Mouse (Mus musculus) neural tube, embryonic 12.5 days (tissue): ENCODE measurements around the gene Olfr1123. TPM values are rescaled to one million over a fixed set of nuclear protein-coding genes. Genes with fewer than 3 reads are reported as not detected.
"Not testable (repeated sequence)": the region's sequence is repeated elsewhere in the genome, so short reads cannot be mapped to it uniquely, and the experiment has no call there.

ENCODE experiments used
- ATAC-seq: fragments of 200-750 bp; cut with Nextera tagmentation; 2 replicates; pipeline ENCODE4 v1.8.0; 2017; ENCODE audit warnings: low read depth, mild to moderate bottlenecking, moderate TSS enrichment, moderate library complexity; ENCODE audit not compliant: low FRiP score
- H3K27ac ChIP-seq: fragments of 300-500 bp; sonication (generic); 2 replicates; pipeline ENCODE4 v1.5.1; 2016
- H3K27me3 ChIP-seq: fragments of 300-500 bp; sonication (generic); replicated peaks from 2 replicates; pipeline ENCODE4 v1.6.1; 2016; ENCODE audit warnings: mild to moderate bottlenecking
- H3K36me3 ChIP-seq: fragments of 300-500 bp; sonication (generic); 2 replicates; pipeline ENCODE4 v1.6.1; 2016; ENCODE audit warnings: mild to moderate bottlenecking
- H3K4me1 ChIP-seq: fragments of 300-500 bp; sonication (generic); 2 replicates; pipeline ENCODE4 v1.6.1; 2016
- H3K4me2 ChIP-seq: fragments of 300-500 bp; sonication (generic); replicated peaks from 2 replicates; pipeline ENCODE4 v1.6.1; 2016; ENCODE audit warnings: mild to moderate bottlenecking
- H3K4me3 ChIP-seq: fragments of 300-500 bp; sonication (generic); 2 replicates; pipeline ENCODE4 v1.5.1; 2016
- H3K9ac ChIP-seq: fragments of 300-500 bp; sonication (generic); 2 replicates; pipeline ENCODE4 v1.6.1; 2016; ENCODE audit warnings: mild to moderate bottlenecking
- H3K9me3 ChIP-seq: fragments of 300-500 bp; sonication (generic); 2 replicates; pipeline ENCODE4 v1.6.1; 2016; ENCODE audit warnings: mild to moderate bottlenecking
- WGBS: fragments of 180-500 bp; shearing (Covaris S2); methylation state at CpG from one replicate; pipeline ENCODE4 v1.1.7; 2016; 5-methylcytosine and 5-hydroxymethylcytosine counted together
- polyA plus RNA-seq: library from polyadenylated mRNA; unstranded; fragments of >200 nt; fragmentation: Nextera tagmentation; extraction: Ambion mirVana; gene quantifications from 2 replicates; pipeline ENCODE4 v1.2.1, GENCODE M21; 2016

The Olfr1123 gene
- polyA plus RNA-seq: not detected in 2 replicates

DNA sequence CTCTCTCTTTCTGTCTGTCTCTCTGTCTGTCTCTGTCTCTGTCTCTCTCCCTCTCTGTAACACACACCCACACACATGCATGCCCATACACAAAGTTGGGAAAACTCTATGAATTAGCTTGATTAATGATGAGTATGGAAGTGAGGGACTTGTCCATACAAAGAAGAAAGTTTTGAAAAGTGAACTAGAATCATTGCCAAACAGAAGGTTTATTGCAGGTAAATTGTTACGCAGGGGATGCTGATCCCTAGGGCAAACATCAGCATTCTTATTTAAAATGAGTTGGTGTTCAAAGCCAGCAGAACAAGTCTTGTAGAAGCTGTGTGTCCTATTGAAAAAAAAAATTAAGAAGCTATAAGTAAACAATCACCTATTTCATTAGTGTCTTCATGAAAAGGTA, at the start of gene Olfr1123:
Olfr1123 (plus strand) TSS at position 301 of the 400 bp plus-strand sequence.
- H3K36me3 ChIP-seq: no peaks in the 10 kb centered on the region
- no peak for ATAC-seq
- WGBS: 97% methylated on average over 1 of the region's 1 CpGs
- no peaks in the 10 kb centered on the region for H3K27me3 ChIP-seq
- no peaks in the 10 kb centered on the region for H3K9me3 ChIP-seq
- H3K9ac ChIP-seq: no peak within 1 kb of the TSS
- H3K4me2 ChIP-seq: no peak within 1 kb of the TSS
- H3K27ac ChIP-seq: no peak within 1 kb of the TSS
- no peaks in the 10 kb centered on the region for H3K4me1 ChIP-seq
- no peak within 1 kb of the TSS for H3K4me3 ChIP-seq

DNA sequence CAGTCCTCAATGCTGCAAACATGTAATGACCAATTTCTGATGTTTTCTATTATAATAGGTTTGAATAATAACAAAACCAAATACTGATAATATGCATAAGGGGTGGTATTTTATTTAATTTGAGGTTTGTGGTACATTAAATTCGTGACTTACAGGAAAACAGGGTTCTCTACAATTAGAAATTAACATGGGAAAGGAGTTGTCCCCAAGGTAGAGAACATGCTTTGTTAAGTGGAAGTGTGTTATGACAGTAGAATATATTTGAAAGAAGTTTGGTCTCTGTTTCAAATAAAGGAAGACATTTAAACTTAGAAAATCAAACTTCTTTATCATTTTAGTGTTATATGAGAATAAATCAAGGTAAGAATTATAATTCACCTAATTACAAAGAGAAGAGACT, 46.8 kb upstream of the Olfr1123 start, which contains the start of gene Olfr1121:
Olfr1121 (plus strand) TSS at position 301 of the 400 bp plus-strand sequence.
- H3K27ac ChIP-seq: no peak within 1 kb of the TSS
- no peak within 1 kb of the TSS for H3K4me2 ChIP-seq
- H3K36me3 ChIP-seq: no peaks in the 10 kb centered on the region
- 39% methylated on average over 1 of the region's 1 CpGs for WGBS
- no peaks in the 10 kb centered on the region for H3K27me3 ChIP-seq
- H3K4me1 ChIP-seq: no peaks in the 10 kb centered on the region
- no peak within 1 kb of the TSS for H3K4me3 ChIP-seq
- H3K9ac ChIP-seq: no peak within 1 kb of the TSS
- H3K9me3 ChIP-seq: no peaks in the 10 kb centered on the region
- no peak for ATAC-seq

DNA sequence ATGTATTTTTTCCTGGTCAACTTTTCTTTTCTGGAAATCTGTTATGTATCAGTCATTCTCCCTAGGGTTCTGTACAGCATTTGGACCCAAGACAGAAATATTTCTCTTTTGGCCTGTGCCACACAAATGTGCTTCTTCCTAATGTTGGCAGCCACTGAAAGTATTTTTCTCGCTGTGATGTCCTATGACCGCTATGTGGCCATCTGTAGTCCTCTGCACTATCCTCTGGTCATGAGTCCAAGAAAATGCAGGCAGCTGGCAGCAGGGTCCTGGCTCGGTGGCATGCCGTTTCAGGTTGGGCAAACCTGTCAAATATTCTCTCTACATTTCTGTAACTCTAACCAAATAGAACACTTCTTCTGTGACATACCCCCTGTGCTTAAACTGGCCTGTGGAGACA, 44.7 kb upstream of the Olfr1123 start:
- WGBS: 90% methylated on average over 4 of the region's 4 CpGs
- H3K27ac ChIP-seq: no peak overlapping the region

DNA sequence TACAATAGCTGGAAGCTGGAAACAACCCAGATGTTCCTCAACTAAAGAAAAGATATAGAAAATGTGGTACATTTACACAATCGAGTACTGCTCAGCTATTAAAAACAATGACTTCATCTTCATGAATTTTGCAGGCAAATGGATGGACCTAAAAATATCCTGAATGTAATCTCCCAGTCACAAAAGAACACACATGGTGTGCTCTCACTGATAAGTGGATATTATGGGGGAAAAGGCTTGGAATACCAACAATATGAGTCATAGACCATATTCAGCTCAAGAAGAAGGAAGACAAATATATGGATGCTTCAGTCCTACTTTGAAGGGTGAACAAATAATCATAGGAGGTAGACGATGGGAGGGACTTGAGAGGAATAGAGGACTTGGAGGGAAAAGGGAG, 32.5 kb upstream of the Olfr1123 start:
- no peaks in the 10 kb centered on the region for H3K36me3 ChIP-seq
- H3K4me1 ChIP-seq: no peaks in the 10 kb centered on the region
- no peak overlapping the region for H3K4me2 ChIP-seq
- no peak for ATAC-seq
- H3K27ac ChIP-seq: no peak overlapping the region
- H3K9ac ChIP-seq: no peak overlapping the region
- no peak overlapping the region for H3K4me3 ChIP-seq
- WGBS: 80% methylated on average over 2 of the region's 2 CpGs
- no peaks in the 10 kb centered on the region for H3K9me3 ChIP-seq
- H3K27me3 ChIP-seq: no peaks in the 10 kb centered on the region

More for the DNA sequence above, 44.7 kb upstream of the Olfr1123 start:
- Histone ChIP-seq H3K4me2 (no peak overlapping the region), H3K4me1 (no peaks in the 10 kb centered on the region), H3K4me3 (no peak overlapping the region), H3K36me3 (no peaks in the 10 kb centered on the region), H3K27me3 (no peaks in the 10 kb centered on the region), H3K9ac (no peak overlapping the region), H3K9me3 (no peaks in the 10 kb centered on the region)
- no peak for ATAC-seq

DNA sequence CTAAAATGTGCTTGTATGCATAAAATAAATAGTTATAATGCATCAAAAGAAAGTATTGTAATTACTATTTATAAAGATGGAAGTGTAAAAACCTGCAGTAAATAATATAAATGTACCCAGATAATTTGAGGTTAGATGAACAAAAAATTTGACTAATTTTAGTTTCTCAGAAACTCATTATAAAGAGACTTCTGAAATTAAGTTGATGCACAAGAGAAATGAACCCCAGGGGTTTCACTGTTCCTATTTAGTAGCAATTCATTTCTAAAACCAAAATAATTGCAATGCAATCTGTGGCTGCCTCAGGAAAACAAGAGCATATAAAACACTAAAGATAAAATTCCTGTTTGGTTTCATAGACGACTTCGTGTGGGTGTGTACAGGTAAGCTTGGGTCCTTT, 30.9 kb upstream of the Olfr1123 start, which contains the start of gene Olfr1122:
Olfr1122 (plus strand) TSS at position 301 of the 400 bp plus-strand sequence.
- no peaks in the 10 kb centered on the region for H3K27me3 ChIP-seq
- no peaks in the 10 kb centered on the region for H3K4me1 ChIP-seq
- no peaks in the 10 kb centered on the region for H3K36me3 ChIP-seq
- H3K4me3 ChIP-seq: no peak within 1 kb of the TSS
- no peak within 1 kb of the TSS for H3K9ac ChIP-seq
- no peaks in the 10 kb centered on the region for H3K9me3 ChIP-seq
- H3K4me2 ChIP-seq: no peak within 1 kb of the TSS
- H3K27ac ChIP-seq: no peak within 1 kb of the TSS
- ATAC-seq: no peak
- 88% methylated on average over 2 of the region's 2 CpGs for WGBS

DNA sequence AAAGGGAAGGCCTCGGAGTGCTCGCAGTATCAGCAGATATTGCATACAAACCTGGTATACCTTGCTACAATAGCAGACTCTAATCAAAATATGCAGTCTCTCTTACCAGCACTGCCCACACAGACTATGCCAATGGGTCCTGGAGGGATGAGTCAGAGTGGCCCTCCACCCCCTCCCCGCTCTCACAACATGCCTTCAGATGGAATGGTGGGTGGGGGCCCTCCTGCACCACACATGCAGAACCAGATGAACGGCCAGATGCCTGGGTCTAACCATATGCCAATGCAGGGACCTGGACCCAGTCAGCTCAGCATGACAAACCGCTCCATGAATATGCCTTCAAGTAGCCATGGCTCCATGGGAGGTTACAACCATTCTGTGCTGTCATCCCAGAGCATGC, 22.8 kb upstream of the Olfr1123 start:
- H3K27me3 ChIP-seq, H3K27ac ChIP-seq, H3K4me3 ChIP-seq, H3K9me3 ChIP-seq, H3K4me2 ChIP-seq, H3K9ac ChIP-seq, ATAC-seq, H3K4me1 ChIP-seq, H3K36me3 ChIP-seq: not testable (repeated sequence)
- WGBS: 91% methylated on average over 5 of the region's 5 CpGs

DNA sequence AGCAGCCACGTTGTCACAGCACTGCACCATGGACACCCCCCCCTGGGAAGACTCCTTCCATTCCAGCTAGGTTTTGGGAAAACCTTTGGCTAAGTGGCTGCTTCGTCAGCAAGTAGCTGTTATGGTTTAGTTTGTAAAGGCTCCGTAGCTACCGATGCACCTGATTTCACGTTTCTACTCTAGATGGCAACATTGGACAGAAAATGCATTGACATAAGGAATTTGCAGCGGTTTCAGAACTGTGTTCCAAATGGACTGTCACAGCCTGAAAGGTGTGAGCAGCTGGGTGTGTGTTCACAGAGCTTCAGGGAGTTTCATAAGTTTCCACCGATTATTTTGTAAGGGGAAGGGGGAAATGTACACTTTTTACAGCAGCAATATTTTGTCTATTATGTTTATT, 21.7 kb upstream of the Olfr1123 start:
- H3K36me3 ChIP-seq, H3K4me2 ChIP-seq, H3K4me1 ChIP-seq, H3K27ac ChIP-seq, H3K27me3 ChIP-seq, H3K9me3 ChIP-seq, H3K9ac ChIP-seq, H3K4me3 ChIP-seq, ATAC-seq: not testable (repeated sequence)
- 83% methylated on average over 7 of the region's 7 CpGs for WGBS

DNA sequence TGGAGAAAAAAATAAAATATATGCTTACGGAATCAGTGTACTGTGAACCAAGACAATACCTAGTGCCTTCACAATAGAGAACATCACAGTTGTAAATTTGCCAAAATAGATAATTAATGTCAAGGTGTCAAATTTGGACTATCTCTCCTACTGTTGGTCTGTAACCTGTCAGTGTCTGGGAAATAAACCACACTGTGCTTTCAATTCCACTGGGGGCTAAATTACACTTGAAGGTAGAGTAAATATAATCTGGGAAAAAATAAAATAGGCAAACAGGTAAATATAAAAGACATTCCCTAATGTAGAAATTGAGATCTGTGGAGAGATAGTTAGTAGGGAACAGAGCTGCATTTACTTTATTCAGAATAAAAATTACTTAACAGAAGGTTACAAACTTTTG, 13.5 kb downstream of the Olfr1123 start, which contains the start of gene Olfr1124:
Olfr1124 (plus strand) TSS at position 301 of the 400 bp plus-strand sequence.
- no peak within 1 kb of the TSS for H3K9ac ChIP-seq
- no peaks in the 10 kb centered on the region for H3K36me3 ChIP-seq
- no peaks in the 10 kb centered on the region for H3K4me1 ChIP-seq
- H3K4me2 ChIP-seq: no peak within 1 kb of the TSS
- no peak for ATAC-seq
- H3K27ac ChIP-seq: no peak within 1 kb of the TSS
- H3K4me3 ChIP-seq: no peak within 1 kb of the TSS
- no peaks in the 10 kb centered on the region for H3K9me3 ChIP-seq
- H3K27me3 ChIP-seq: no peaks in the 10 kb centered on the region
- 92% methylated on average over 1 of the region's 1 CpGs for WGBS

DNA sequence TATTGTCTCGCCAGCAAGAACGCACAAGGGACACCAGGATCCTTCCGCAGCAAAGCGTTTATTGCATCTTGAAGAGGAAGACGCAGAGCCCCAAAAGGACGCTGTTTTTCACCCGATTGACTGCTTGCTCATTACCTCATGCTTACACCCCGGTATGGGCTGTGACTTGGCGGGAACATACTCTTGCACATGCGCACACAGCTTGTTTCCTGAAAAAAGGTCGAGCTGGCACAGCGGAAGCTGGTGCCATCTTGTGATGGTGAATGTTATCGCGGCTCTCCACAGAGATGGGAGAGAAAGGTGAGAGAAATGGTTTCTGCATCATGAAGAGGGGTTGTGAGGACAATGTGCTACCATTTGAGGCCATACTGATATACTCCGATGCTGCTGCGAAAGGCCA, 21.3 kb downstream of the Olfr1123 start:
- Histone ChIP-seq H3K27me3 (no peaks in the 10 kb centered on the region), H3K4me2 (no peak overlapping the region), H3K36me3 (no peaks in the 10 kb centered on the region), H3K27ac (no peak overlapping the region), H3K4me1 (no peaks in the 10 kb centered on the region), H3K4me3 (no peak overlapping the region), H3K9ac (no peak overlapping the region), H3K9me3 (no peaks in the 10 kb centered on the region)
- ATAC-seq: no peak
- WGBS: 90% methylated on average over 16 of the region's 16 CpGs

DNA sequence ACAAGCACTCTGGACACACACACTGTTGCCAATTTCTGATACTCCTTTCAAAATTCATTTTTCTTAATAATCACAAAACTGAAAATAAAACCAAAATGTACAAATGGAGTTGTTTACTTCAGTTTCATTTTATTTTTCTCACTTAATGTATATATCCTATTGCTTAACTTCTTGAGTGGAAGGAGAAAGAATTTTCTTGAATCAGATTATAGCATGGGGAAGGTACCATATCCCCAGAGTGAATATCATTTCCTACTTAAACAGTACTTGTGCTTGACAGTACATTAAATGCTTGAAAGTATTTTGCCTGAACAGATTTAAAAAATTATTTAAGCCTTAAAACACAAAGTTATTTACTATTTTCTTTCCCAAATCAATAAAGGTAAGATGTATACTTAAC, 37.2 kb downstream of the Olfr1123 start, which contains the start of gene Olfr1126:
Olfr1126 (plus strand) TSS at position 301 of the 400 bp plus-strand sequence.
- Histone ChIP-seq H3K27ac (no peak within 1 kb of the TSS), H3K4me3 (no peak within 1 kb of the TSS), H3K4me1 (no peaks in the 10 kb centered on the region), H3K27me3 (no peaks in the 10 kb centered on the region), H3K9me3 (no peaks in the 10 kb centered on the region), H3K36me3 (no peaks in the 10 kb centered on the region), H3K4me2 (no peak within 1 kb of the TSS), H3K9ac (no peak within 1 kb of the TSS)
- no peak for ATAC-seq

DNA sequence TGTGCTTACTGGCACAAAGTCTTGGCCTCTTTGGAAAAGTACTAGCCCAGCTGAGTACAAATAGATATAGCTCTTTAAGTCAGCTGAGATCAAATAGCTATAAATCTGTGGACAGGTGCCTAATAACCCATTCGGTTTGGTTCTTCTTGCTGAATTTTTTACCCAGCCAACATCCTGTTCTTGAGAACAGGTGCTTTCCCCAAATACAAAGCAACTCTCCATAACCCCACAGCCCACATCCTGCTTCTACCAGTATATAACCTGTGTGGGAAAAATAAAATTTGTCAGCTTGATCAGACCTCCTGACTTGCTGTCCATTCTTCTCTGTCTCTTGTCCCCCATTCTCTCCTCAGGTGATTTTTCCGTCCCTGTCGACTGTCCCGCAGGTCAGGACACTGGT, 45.3 kb downstream of the Olfr1123 start:
- no peak for ATAC-seq
- Histone ChIP-seq H3K4me1 (no peaks in the 10 kb centered on the region), H3K4me2 (no peak overlapping the region), H3K9ac (no peak overlapping the region), H3K9me3 (no peaks in the 10 kb centered on the region), H3K36me3 (no peaks in the 10 kb centered on the region), H3K27me3 (no peaks in the 10 kb centered on the region), H3K4me3 (no peak overlapping the region), H3K27ac (no peak overlapping the region)
- WGBS: 92% methylated on average over 4 of the region's 4 CpGs
